Mouse (Mus musculus): Measurements from ENCODE around the gene Pcnx4. TPM values are rescaled to one million over a fixed set of nuclear protein-coding genes. Genes with fewer than 3 reads are reported as not detected.

Gene Pcnx4
- polyA plus RNA-seq, 3 experiments from 2014 or later, result 4.1 to 4.9 (median 4.1) TPM

- no peak for ATAC-seq
Observed at GRCm38 (mm10) chr12:72612053-72612452, 75.9 kb downstream of the Pcnx4 start.

GRCm38 (mm10) chr12:72620856-72621255 lies 84.7 kb downstream of the Pcnx4 start:
- ATAC-seq, result no peak

GRCm38 (mm10) chr12:72621441-72621840 lies 85.3 kb downstream of the Pcnx4 start:
- ATAC-seq, result no peak

- no peak for ATAC-seq
Observed at GRCm38 (mm10) chr12:72622853-72623496, 86.8 kb downstream of the Pcnx4 start.

- ATAC-seq, result no peak
Observed at GRCm38 (mm10) chr12:72628751-72629150, 92.6 kb downstream of the Pcnx4 start.

Other genes starting within 250 kb of the Pcnx4 start
- under 1 TPM in 1 of 3 experiments, not detected in 2; 0.18 TPM for gene Rtn1, start 127.3 kb upstream of the Pcnx4 start, polyA plus RNA-seq (2017; shearing (Covaris generic))
- gene Lrrc9, start 94.5 kb upstream of the Pcnx4 start, polyA plus RNA-seq (2017; shearing (Covaris generic)), result not detected
- gene Gm4756, start 113.3 kb downstream of the Pcnx4 start, polyA plus RNA-seq (2017; shearing (Covaris generic)), result under 1 TPM in 1 of 3 experiments, not detected in 2; 0.32 TPM
- gene Dhrs7, start 128.5 kb downstream of the Pcnx4 start, polyA plus RNA-seq (2017; shearing (Covaris generic)), result 100 to 1,000 TPM; 100 to 112 (median 101) TPM
- gene Ppm1a, start 221.1 kb downstream of the Pcnx4 start, polyA plus RNA-seq (2017; shearing (Covaris generic)), result 10 to 100 TPM; 22.8 to 32.9 (median 30.0) TPM

Measured in inflammation-experienced regulatory T-cells, adult 6 months (primary cell).